Mouse (Mus musculus) stomach, embryonic 15.5 days (tissue): ENCODE measurements at regions not wholly inside any gene's neighbourhood (a gene's known extent, or its start where the extent isn't known, plus 50 kb on each side); places are given as distances from the start of the nearest gene placed in this dataset.
A peak's percentile ranks its signal among the peaks of the same experiment; 100 is the strongest.

Source experiments
- ATAC-seq: fragments of 200-750 bp; cut with Nextera tagmentation; 2 replicates; pipeline ENCODE4 v1.8.0; 2017; ENCODE audit warnings: low read depth, moderate number of reproducible peaks, moderate TSS enrichment; ENCODE audit not compliant: insufficient read depth, low FRiP score
- H3K27ac ChIP-seq: fragments of 300-500 bp; sonication (generic); 2 replicates; pipeline ENCODE4 v1.5.1; 2015; ENCODE audit warnings: mild to moderate bottlenecking, inconsistent platforms
- H3K27me3 ChIP-seq: fragments of 300-500 bp; sonication (generic); replicated peaks from 2 replicates; pipeline ENCODE4 v1.6.1; 2015; ENCODE audit warnings: inconsistent platforms
- H3K36me3 ChIP-seq: fragments of 300-500 bp; sonication (generic); 2 replicates; pipeline ENCODE4 v1.6.1; 2015; ENCODE audit warnings: inconsistent platforms
- H3K4me1 ChIP-seq: fragments of 300-500 bp; sonication (generic); 2 replicates; pipeline ENCODE4 v1.6.1; 2015; ENCODE audit warnings: inconsistent platforms
- H3K4me2 ChIP-seq: fragments of 300-500 bp; sonication (generic); 2 replicates; pipeline ENCODE4 v1.6.1; 2015; ENCODE audit warnings: mild to moderate bottlenecking, inconsistent platforms
- H3K4me3 ChIP-seq: fragments of 300-500 bp; sonication (generic); replicated peaks from 2 replicates; pipeline ENCODE4 v1.5.1; 2015; ENCODE audit warnings: inconsistent platforms
- H3K9ac ChIP-seq: fragments of 300-500 bp; sonication (generic); 2 replicates; pipeline ENCODE4 v1.6.1; 2015; ENCODE audit warnings: inconsistent platforms
- H3K9me3 ChIP-seq: fragments of 300-500 bp; sonication (generic); 2 replicates; pipeline ENCODE4 v1.6.1; 2016; ENCODE audit warnings: inconsistent platforms
- WGBS: fragments of 180-500 bp; shearing (Covaris S2); methylation state at CpG from one replicate; pipeline ENCODE4 v1.1.7; 2015; 5-methylcytosine and 5-hydroxymethylcytosine counted together

DNA sequence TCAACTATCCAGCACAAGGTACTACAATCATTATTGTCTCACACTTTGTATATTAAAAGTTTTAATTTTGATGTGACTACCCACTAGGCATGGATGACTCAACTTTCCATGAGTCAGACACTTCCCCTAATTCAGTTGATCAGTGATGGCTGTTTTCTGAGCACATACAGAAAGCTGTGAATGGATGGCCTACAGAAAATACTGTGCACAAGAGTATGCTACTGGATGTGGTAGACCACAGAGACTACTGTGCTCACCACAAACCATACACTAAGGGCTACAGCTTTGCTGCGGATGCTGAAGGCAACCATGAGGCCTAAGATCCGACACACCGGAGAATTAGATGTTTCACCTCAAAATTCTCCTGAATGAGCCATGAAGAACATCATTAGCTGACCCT lies 174.4 kb upstream of the March1 start:
- Histone ChIP-seq H3K36me3 (no peaks in the 10 kb centered on the region), H3K4me3 (no peak overlapping the region), H3K4me2 (no peak overlapping the region), H3K27me3 (no peaks in the 10 kb centered on the region), H3K9me3 (no peaks in the 10 kb centered on the region), H3K4me1 (no peaks in the 10 kb centered on the region), H3K27ac (no peak overlapping the region), H3K9ac (no peak overlapping the region)
- WGBS = 82% methylated on average over 3 of the region's 3 CpGs
- ATAC-seq = no peak

DNA sequence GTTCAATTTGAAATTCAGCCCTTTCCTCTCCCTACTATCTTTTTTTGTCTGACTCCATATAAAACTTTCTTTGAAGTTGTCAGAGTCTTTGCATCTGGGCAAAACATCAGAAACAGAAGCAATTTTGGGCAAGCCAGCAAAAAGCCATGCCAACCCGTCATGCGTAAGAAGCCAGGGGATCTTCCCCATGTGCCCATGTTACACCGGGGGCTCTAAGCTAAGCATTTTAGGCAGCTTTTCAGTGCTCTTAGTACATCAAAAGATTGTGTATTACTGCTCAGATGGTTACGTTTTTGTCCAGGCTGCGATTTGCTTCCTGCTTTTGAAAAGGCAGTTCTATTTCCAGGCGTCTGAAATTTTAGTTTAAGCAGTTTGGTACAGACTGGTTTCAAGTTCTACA lies 196.8 kb upstream of the March1 start:
- ATAC-seq = no peak
- H3K9me3 ChIP-seq = no peaks in the 10 kb centered on the region
- no peaks in the 10 kb centered on the region for H3K4me1 ChIP-seq
- no peak overlapping the region for H3K9ac ChIP-seq
- no peak overlapping the region for H3K4me2 ChIP-seq
- H3K27ac ChIP-seq = no peak overlapping the region
- no peaks in the 10 kb centered on the region for H3K27me3 ChIP-seq
- H3K4me3 ChIP-seq = no peak overlapping the region
- no peaks in the 10 kb centered on the region for H3K36me3 ChIP-seq
- 85% methylated on average over 6 of the region's 6 CpGs for WGBS

DNA sequence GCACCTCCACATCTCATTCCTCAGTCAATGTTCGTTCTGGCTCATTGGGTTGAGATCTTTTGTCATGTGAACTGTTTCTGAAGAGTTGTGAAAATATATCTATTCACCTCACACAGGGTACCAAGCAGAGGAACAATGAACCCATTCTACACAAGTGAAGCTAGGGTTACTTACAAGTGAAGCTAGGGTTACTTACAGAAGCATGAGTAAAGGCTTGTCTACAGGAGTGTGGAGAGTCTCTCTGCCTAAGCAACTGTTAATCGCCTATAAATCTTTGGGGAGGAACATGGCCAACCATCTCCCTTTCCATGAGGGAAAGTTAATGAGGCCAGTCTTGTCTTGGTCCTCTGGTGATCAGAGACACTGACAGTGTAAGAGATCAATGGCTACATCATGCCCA lies 199.8 kb upstream of the March1 start:
- H3K27me3 ChIP-seq = no peaks in the 10 kb centered on the region
- no peak for ATAC-seq
- 96% methylated on average over 2 of the region's 2 CpGs for WGBS

DNA sequence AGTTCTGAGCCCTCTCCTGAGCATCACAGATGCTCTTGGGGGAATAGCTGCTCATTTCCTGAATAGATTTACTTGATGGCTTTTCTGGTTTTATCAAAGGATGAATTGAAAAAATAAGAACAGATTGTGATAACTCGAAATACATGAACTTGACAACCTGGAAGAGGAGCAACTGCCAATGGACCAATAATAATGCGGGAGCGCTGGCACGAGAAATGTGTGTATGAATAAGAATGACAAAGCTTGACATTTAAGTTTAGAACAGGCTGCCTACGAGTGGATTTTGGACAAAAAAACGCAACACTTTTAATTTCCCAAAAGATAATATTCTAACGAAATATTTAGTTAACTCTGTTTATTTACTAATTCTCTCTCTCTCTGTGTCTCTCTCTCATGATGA lies 203.5 kb upstream of the March1 start:
- Histone ChIP-seq H3K36me3 (no peaks in the 10 kb centered on the region), H3K27me3 (no peaks in the 10 kb centered on the region), H3K4me3 (no peak overlapping the region), H3K9me3 (no peaks in the 10 kb centered on the region), H3K27ac (no peak overlapping the region), H3K9ac (no peak overlapping the region), H3K4me1 (no peaks in the 10 kb centered on the region), H3K4me2 (no peak overlapping the region)
- ATAC-seq = no peak
- WGBS = 89% methylated on average over 7 of the region's 7 CpGs

More for the DNA sequence above, 199.8 kb upstream of the March1 start:
- Histone ChIP-seq H3K4me1 (no peaks in the 10 kb centered on the region), H3K4me3 (no peak overlapping the region), H3K4me2 (no peak overlapping the region), H3K9me3 (no peaks in the 10 kb centered on the region), H3K27ac (no peak overlapping the region), H3K36me3 (no peaks in the 10 kb centered on the region), H3K9ac (no peak overlapping the region)

DNA sequence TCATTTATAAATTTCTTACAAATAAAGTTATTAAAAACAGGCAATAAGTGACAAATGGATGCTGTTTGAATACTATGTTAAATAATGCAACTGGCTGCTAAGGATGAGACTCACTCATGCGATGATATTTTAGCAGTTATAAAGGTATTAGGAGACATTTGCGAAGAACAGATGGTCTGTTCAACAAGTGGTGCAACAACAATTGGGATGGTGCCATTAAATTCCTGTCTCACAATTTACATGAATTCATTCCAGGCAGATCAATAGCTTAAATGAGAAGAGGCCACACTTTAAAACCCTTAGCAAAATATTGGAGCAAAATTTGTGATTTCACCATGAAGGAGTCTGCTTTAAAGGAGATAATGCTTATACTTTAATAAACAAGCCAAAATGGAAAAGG lies 205.4 kb upstream of the March1 start:
- no peaks in the 10 kb centered on the region for H3K36me3 ChIP-seq
- H3K4me3 ChIP-seq = no peak overlapping the region
- no peaks in the 10 kb centered on the region for H3K9me3 ChIP-seq
- no peak overlapping the region for H3K4me2 ChIP-seq
- WGBS = 92% methylated on average over 2 of the region's 2 CpGs
- no peak overlapping the region for H3K9ac ChIP-seq
- H3K4me1 ChIP-seq = no peaks in the 10 kb centered on the region
- no peaks in the 10 kb centered on the region for H3K27me3 ChIP-seq
- H3K27ac ChIP-seq = no peak overlapping the region
- ATAC-seq = no peak

DNA sequence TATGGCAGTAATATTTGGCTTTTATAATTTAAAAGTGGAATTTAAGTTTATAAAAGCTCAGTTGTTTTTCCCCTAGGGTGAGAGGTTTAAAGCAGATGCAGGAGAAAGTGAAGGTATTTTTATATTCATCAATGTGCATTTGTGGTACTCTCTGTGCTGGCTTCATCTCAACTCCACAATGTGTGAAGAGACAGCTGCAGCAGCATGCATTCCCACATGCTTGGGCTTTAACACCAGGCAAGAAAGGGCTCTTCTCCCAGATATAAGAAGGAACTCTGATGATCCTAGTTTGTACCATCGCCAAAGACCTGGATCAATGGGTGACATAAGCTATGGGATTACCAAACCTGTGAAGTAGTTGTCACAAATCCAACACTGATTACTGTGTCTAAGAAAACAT lies 221.9 kb upstream of the March1 start:
- Histone ChIP-seq H3K27me3 (no peaks in the 10 kb centered on the region), H3K9ac (no peak overlapping the region), H3K4me2 (no peak overlapping the region), H3K27ac (no peak overlapping the region), H3K4me1 (no peaks in the 10 kb centered on the region), H3K9me3 (no peaks in the 10 kb centered on the region), H3K4me3 (no peak overlapping the region), H3K36me3 (no peaks in the 10 kb centered on the region)
- ATAC-seq = no peak
- WGBS = 91% methylated on average over 1 of the region's 1 CpGs

DNA sequence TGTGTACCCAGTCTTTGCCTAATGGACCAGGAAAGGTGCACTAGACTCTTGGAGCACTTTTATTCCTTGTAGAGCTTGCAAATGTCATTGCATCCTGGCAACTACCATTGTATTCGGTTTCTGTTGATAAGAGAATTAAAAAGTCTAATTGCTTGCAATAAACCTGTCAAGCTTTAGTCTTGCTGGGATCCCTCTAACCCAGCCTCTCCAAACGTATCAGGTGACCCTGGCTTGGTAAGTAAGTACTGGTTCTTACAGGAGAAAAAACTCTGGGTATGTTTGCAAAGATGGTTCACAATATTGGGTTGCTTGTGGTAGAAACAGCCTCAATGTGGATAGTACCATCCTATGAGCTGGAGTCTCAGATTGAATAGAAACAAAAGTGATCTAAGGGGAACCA lies 226.6 kb upstream of the BC030870 start:
- H3K4me2 ChIP-seq = no peak overlapping the region
- ATAC-seq = no peak
- no peak overlapping the region for H3K27ac ChIP-seq
- H3K4me1 ChIP-seq = no peaks in the 10 kb centered on the region
- 27% methylated on average over 2 of the region's 2 CpGs for WGBS
- H3K36me3 ChIP-seq = no peaks in the 10 kb centered on the region
- no peaks in the 10 kb centered on the region for H3K9me3 ChIP-seq
- no peak overlapping the region for H3K4me3 ChIP-seq
- H3K9ac ChIP-seq = no peak overlapping the region
- no peaks in the 10 kb centered on the region for H3K27me3 ChIP-seq

DNA sequence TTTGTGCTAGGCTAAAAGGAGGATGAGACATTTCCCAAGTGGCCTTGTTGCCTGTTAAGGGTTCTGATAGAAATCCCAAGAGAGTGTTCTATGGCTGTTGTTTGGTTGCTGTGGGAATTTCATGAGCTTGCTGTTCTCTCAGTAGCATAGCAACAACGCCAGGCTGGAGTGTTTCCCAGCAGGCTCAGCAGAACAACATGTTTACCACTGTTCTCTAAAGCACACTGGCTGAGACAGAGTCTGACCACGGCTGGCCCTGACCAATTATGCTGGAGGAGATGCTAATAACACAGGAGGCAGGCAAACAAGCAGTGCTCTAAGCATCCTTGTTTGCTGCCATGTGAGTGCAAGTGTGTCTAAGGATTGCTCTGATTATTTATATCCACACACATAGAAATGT lies 220.0 kb upstream of the BC030870 start:
- no peak for ATAC-seq
- Histone ChIP-seq H3K4me2 (no peak overlapping the region), H3K9me3 (no peaks in the 10 kb centered on the region), H3K9ac (no peak overlapping the region), H3K36me3 (no peaks in the 10 kb centered on the region), H3K4me3 (no peak overlapping the region), H3K4me1 (no peaks in the 10 kb centered on the region), H3K27me3 (no peaks in the 10 kb centered on the region), H3K27ac (no peak overlapping the region)
- 62% methylated on average over 2 of the region's 2 CpGs for WGBS

DNA sequence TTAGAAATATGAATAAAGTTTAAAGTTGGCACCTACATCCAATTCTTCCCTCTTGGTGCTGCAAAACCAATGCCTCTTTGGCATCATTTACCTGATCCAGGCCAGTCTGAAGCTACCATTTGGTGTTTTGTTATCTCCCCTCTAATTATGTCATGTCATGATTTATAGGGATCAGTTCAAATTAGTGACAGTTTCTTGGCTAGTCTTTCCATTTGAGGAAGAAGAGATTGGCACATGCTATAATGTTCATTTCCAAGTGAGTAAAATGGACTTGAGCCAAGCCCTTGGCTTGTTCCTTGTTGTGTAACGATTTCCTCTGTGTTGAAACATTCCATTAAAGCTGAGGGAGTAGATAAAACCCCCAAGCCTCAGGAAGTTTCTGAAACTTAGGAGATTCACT lies 201.8 kb upstream of the BC030870 start:
- H3K27ac ChIP-seq = no peak overlapping the region
- no peaks in the 10 kb centered on the region for H3K9me3 ChIP-seq
- no peaks in the 10 kb centered on the region for H3K27me3 ChIP-seq
- H3K4me2 ChIP-seq = no peak overlapping the region
- ATAC-seq = no peak
- no peak overlapping the region for H3K4me3 ChIP-seq
- 64% methylated on average over 1 of the region's 1 CpGs for WGBS
- H3K4me1 ChIP-seq = no peaks in the 10 kb centered on the region
- no peaks in the 10 kb centered on the region for H3K36me3 ChIP-seq
- H3K9ac ChIP-seq = no peak overlapping the region

DNA sequence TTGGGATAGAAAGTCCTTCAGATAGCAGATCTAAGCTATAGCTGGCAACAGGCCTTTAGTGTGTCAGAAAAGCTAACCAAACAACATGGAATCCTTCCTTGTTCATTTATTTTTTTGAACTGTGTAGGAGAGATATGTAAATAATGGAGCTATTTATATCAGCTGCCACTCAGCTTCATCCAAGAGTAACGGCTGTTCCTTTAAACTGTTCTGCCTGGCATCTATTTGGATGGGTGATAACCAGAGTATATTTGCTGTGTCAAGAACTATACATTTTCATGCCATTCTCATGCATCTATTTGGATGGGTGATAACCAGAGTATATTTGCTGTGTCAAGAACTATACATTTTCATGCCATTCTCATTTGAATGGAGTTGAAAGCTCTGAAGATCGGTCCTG lies 159.3 kb upstream of the BC030870 start:
- H3K9me3 ChIP-seq = no peaks in the 10 kb centered on the region
- no peaks in the 10 kb centered on the region for H3K4me1 ChIP-seq
- H3K4me2 ChIP-seq = no peak overlapping the region
- 49% methylated on average over 2 of the region's 2 CpGs for WGBS
- ATAC-seq = peak; percentile 91
- H3K4me3 ChIP-seq = no peak overlapping the region
- H3K27me3 ChIP-seq = no peaks in the 10 kb centered on the region
- no peak overlapping the region for H3K27ac ChIP-seq
- H3K36me3 ChIP-seq = no peaks in the 10 kb centered on the region
- no peak overlapping the region for H3K9ac ChIP-seq

DNA sequence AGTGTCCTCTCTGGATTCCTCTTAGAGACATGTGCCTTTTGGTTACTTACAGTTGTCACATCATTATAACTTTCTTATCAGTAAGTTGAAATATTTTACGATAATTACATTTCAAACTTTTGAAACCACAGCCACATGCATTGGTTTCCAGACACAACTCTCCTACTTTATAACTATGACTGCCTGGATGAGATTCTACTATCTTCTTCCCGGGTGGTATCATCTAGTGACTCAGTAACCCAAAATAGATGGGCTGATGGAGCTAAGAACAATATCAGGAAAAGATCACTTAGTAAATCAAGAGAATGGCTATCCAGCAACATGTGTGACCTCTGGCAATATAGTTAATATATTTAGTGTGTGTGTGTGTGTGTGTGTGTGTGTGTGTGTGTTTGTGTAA lies 151.0 kb upstream of the BC030870 start:
- no peak for ATAC-seq
- 83% methylated on average over 2 of the region's 2 CpGs for WGBS

More for the DNA sequence above, 151.0 kb upstream of the BC030870 start:
- H3K4me1 ChIP-seq = no peaks in the 10 kb centered on the region
- H3K27me3 ChIP-seq = no peaks in the 10 kb centered on the region
- no peak overlapping the region for H3K4me2 ChIP-seq
- H3K9me3 ChIP-seq = no peaks in the 10 kb centered on the region
- H3K9ac ChIP-seq = no peak overlapping the region
- H3K27ac ChIP-seq = no peak overlapping the region
- H3K36me3 ChIP-seq = no peaks in the 10 kb centered on the region
- H3K4me3 ChIP-seq = no peak overlapping the region
